Mouse (Mus musculus) frontal cortex, postnatal 10 days (tissue): ENCODE results near the gene Ebpl.

Experiments
- DNase-seq, 2 experiments: peaks; one replicate each; pipeline ENCODE4 v3.0.0; 2022; ENCODE audit warnings: low spot score in 2 of 2, mixed read lengths in 1 of 2

The Ebpl gene

DNA sequence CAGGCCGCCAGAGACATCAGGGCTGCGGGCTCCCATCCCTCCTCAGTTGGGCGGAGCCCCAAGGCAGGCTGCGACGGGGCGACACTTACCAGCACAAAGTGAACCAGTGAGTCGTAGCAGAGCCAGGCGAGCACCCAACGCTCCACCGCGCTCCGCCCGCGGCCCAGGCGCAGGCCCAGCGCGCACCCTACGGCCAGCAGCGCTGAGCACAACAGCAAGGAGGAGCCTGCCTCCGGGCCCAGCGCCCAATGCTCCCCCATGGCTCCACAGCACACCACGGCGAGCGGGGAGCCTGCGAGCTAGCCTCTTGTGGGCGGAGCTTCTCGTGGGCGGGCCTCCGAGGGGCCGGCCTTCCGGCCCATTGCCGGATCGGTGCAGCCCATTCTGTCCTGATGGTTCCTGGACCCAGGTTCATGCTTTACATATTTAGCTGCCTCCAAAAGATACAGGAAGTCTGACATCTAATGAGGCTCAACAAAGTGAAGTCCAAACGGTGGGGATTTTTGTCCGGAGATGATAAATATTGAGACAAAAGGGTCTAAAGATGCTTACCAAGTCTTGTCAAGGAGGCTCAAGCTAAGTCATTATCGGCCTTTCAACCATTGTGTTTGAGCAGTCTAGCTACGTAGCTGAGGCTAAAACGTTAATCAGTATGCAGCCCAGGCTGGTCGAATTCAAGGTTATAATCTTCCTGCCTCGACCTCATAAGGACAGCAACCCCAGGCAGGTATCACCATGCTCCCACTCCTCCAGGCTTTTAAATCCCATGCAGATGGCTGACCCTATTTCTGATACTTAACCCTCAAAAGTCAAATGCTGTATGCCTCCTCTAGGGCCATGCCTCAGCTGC, at the start of gene Ebpl:
Gene Ebpl, minus strand, starts transcription at position 309 of the 850 bp plus-strand sequence.
- DNase-seq: peak; percentile 83 to 87

DNA sequence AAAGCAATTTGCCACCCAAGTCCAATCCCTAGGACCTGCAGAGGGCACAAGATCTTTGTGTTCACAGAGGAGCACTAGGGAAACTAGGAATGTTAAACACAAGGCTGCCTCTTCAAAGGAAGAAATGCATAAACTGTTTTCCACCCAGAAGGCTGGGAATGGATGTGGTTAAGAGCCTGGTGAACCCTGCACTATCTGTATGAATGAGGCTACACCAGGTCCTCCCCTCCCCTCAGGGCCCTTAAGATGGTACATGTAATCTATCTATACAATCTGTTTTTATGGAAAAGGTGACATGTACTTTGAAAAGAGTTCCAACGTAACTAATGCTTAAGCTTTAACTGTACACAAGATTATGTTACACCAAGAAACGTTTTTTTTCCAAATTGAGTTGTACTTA, 49.8 kb upstream of the Ebpl start:
- no peak for DNase-seq

DNA sequence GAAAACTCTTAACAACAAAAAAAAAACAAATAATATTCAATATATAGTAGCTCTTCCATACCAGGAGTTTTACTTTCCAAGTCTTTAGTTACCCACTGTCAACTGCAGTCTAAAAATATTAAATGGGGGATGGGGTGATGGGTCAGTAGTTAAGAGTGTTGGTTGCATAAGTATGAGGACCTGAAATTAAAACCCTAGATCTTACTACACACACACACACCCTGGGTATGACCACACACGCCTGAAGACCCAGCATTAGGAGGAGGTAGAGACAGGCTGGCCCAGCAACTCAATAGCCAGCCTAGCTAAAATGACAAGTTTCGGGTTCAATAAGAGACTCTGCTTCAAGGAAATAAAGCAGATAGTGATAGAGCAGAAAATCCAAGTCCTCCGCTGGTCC, 46.8 kb upstream of the Ebpl start:
- DNase-seq: no peak

DNA sequence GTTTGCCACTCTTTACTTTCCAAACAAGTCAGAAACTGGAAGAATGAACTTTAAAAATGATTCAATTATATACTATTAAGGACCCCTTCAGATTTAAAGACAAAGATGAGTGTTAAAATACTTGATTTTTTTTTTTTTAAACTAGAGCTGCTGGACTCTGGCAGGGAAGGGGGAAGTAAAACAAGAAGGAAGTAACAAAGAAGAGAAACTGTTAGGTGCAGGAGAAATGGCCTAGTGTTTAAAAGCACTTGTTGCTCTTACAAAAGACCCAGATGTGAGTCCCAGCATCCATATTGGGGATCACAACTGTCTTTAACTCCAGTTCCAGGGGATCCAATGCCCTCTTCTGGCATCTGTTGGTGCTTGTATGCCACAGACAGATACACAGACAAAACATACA, 45.5 kb upstream of the Ebpl start:
- no peak for DNase-seq

DNA sequence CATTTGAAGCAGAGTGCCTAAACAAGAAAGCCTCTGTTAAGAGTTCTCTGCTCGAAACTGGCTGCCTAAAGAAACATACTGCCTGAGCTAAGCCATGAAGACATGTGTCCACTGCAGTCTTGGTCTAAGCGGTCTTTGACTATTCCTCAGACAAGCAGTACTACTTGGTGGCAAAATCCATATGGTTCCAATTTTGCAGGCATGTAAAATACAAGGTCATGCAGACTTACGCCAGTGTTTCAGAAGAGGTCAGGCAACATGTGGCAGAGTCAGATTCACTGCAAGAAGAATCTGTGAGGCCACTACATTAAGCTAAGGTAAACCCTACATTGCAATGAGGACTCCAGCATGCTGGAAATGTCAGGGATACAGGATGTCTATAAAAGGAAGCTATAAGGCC, 44.7 kb upstream of the Ebpl start:
- no peak for DNase-seq

DNA sequence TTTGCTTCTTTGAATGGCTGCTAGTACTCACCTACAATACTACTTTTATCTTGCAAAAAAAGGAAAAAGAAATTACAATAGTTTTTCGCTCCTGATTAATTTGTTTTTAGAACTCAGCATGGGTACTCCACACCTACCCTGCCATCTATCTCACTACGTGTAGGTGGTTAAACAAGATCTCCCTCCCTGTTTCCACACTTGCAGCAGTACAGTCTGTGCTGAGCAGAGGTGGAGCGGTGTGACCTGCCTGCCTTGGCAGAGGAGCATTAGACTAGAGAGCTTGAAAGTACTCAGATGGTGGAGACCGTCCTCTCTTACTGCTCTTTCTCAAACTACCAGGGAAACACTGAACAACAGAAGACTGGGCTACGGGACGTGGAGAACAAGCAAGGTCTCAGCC, 34.5 kb upstream of the Ebpl start:
- no peak for DNase-seq

DNA sequence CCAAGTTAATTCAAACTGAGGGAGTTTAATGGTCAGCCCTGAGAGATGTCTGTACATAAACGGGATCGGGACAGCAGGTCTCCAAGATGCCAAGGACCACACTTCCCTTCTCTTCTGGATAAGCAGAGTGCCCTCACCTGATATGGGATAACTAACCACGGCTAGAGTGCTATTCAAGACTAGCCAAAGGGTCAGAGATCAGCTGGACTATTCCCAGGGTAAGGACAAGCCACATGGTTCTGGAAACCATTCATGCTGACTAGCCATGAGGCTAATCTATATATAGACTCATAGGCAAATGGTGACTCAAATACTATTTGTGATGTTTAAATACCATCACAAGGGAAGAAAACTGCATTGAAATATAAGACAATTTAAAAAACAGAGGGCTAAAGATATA, 30.3 kb upstream of the Ebpl start:
- no peak for DNase-seq

DNA sequence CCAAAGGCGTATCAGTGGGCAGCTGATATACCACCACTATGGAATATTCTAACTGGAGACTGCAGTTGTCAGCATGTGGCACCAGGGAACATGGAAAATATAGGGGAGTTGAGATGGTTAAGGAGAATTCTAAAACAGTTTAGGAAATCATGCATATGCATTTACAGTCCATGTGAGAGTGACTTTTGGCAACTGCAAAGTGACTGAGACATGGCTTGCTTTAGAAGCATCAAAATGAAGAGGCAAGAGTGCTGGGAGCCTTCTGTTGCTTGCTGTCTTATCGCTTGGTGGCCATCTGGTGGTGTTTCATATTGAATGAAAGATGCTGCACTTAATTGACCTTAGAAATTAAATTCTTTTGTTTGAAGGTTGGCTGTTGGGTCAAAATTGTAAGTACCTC, 7.1 kb upstream of the Ebpl start:
- no peak for DNase-seq

DNA sequence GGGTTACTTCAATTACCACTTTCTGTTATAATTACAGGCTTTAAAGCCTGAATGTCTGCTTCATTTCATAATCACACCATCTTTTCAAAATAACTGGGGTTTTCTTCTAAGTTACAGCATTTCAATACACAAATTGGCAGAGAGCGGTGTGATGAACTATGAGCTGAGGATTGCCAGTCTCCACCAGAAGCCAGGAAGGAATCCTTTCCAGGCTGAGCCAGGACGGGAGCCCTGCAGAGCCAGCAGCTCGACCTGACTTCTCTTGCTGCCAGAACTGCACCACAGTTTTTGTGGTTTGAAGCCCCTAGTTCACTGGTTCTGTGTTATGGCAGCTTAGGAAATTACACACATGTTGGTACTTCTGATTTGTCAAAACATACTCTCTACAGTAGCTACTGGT, 4.4 kb upstream of the Ebpl start:
- DNase-seq: no peak

DNA sequence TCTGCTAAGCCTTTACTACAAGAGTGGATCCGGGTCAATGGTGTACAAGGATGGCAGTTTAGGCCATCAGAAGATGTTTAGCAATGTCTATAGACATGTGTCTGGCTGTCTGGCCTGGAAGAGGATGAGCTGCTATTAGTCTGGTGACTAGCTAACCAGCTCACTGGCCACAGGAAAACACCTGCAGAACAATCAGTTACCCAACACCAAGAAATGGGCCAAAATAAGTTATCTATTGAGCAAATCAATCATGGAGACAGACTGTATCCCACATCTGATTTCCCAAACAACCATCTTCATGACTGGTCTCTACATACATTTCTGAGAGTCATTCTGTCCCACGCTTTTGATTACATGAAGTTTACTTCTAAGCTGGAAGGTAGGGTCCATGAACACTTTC, 3.5 kb upstream of the Ebpl start:
- DNase-seq: no peak

DNA sequence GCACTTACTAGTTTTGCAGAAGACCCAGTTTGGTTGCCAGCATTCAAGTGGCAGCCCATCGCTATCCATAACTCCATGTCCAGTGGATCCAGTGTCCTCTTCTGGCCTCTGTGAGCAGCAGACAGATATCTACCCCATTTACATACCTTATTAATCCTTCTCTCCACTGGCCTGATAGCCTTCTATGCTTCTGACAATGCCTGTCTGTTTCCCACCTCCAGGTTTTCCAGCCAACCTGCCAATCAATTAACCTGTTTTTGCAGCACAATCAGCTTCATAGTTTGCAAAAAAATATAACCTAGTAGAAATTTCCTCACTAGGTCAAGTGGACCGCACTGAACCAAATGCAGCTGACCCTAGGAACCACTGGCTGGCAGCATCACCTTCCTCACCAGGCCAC, 2.0 kb upstream of the Ebpl start:
- DNase-seq: no peak

DNA sequence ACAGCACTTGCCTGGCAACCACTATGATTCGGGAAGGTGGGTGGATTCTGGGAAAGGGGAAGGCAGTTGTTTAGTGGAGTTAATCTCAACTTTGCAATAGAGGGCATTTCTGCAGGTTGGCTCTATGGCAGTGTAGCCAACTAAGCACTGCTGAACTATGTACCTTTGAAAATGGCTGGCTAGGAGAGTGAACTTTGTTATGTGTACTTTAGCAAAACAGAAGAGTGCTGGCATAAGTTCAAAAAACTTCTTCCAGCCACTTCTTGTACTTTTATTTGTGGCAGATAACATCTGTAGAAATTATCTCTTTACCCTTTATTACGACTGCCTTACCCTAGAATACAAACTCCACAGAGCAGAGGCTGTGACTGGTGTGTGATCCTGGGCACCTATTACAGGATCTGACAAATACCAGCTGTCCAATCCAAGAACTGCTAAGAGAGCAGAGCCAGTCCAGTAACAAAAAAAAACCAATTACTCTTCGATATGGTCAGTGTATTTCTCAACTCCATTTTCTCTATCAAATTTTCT, 807 bp upstream of the Ebpl start:
- DNase-seq: no peak

DNA sequence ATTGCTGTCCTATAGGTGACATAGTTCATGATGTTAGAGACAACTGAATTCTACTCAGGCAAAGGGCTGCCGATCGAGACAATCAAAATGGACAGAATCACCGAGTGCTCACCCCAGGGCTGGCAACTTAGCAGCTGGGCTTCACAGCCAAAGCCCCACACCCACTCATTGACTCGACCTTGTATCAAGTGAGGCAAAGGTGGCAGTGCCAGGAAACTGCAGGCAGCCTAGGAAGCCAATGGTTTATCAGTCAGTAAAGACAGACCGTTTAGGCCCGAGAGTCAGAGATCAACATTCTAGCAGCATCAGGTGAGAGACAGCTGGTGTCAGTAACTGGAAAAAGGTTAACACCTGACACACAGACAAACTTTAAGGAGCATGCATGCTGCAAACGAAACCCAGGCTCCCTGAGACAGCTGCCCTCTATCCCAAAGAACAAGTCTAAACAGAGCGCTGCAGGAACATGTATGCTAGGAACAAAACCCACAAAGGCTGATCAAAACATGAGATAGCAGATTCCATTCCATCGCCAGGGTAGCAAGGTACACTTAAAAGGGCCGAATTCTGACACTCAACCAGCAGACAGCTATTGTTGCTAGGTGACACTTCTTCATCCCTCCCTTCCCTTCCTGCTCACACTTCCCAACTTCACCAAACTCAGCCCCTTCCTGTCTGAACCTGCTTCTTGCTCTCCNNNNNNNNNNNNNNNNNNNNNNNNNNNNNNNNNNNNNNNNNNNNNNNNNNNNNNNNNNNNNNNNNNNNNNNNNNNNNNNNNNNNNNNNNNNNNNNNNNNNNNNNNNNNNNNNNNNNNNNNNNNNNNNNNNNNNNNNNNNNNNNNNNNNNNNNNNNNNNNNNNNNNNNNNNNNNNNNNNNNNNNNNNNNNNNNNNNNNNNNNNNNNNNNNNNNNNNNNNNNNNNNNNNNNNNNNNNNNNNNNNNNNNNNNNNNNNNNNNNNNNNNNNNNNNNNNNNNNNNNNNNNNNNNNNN, 5.7 kb downstream of the Ebpl start:
- no peak for DNase-seq

DNA sequence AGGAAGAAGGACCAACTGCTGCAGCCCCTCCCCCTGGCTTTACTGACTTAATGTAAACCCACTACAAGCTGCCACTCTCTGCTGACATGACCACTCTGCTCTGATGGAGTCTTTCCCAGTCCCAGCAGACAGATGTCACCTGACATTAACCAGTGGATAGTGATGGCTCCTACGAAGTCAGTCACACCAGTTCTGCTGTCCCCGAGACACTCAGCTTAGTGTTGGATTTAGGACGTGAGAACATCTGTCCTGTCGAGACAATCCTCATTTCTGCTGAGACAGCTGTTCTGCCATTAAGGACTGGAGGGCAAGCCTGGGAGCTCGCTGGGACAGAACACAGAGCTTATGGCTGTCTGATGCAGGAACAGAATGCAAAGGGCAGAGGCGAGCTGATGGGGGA, 9.4 kb downstream of the Ebpl start:
- no peak for DNase-seq

DNA sequence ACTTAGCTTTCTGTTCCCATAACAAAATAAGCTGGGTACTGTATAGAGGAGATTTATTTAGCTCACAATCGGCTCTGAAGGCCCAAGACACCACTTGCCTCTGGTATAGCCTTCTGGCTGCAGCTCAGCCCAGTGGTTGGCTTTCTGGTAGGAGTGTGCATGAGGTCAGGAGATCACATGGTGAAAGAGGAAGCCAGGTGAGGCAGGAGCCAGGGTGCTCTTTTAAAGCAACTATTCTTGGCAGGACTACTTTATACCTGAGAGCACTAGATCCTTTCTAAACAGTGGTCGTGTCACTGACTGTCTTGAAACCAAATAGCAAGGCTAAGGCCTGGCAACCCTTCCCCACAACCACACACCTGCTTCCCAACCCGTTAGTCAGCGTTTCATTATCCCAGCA, 10.4 kb downstream of the Ebpl start:
- DNase-seq: no peak

DNA sequence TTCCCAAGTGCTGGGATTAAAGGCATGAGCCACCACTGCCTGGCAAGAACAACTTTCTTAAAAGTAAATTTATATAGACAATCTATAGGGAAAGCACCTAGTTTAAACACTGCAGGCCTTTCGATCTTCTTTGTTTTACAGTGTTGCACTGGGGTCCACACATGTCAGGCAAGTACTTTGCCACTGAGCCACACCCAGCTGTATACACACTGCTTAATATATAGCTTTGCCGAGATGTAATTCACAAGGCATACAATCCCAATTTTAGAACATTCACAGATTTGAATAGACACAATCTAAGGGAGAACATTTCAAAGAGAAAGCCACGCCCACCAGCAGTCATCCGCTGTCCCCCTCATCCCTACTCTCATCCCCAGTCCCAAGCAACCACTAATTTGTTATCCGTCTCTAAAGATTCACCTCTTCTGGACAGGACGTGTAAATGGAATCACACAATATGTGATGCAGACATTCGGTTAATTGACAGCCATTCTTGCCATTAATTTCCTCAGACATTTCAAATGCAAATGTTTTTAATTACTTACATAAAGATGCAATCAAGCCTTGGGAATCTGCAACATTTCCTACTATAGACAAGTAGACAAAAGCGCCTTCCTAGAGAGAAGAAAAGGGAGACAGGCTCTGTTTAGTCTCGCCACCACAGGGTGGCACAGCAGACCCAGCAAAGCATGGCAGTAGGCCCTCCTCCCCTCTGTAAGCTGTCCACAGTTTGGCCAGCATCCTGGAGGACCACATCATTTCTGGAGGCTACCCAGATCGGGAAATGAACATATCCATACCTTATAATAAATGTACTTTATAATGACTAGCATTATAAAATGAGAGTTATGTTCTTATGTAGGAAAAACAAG, 13.2 kb downstream of the Ebpl start:
- peak in 1 of 2 experiments; percentile 41 for DNase-seq

DNA sequence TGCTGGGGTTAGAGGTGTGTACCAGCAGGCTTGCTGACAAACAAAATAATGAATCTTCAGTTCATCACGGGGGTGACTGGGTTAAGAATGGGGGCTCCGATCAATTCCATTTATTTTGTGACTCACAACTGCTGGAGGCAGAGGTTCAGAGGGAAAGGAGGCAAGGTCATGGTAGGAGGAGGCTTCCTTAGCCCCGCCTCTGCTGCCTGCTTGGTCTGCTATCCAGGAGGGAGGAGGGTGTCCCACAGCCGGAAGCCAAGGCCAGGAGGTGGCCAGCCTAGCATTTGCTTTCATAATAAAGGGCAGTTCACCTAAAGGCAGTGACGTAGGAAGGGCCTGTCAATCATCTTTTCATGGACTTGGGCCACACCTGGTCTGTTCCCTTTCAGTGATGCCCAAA, 15.6 kb downstream of the Ebpl start:
- DNase-seq: no peak

DNA sequence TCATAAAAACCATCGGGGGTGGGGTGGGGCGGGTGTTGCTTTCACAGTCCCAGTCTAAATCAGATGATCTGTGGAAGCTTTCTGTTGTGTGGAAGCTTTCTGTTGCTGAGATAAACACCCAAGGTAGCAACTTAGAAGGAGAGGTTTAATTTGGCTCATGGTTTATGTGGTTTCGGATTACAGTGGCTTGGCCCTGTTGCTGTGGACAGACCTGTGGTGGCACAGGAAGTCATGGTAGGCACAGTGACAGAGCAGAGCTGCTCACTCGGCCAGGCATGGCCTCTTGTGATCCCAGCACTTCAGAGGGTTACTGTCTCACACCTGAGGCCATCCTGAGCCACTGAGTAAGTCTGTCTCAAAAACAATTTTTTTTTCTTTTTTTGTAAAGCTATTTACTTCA, 20.9 kb downstream of the Ebpl start:
- no peak for DNase-seq

DNA sequence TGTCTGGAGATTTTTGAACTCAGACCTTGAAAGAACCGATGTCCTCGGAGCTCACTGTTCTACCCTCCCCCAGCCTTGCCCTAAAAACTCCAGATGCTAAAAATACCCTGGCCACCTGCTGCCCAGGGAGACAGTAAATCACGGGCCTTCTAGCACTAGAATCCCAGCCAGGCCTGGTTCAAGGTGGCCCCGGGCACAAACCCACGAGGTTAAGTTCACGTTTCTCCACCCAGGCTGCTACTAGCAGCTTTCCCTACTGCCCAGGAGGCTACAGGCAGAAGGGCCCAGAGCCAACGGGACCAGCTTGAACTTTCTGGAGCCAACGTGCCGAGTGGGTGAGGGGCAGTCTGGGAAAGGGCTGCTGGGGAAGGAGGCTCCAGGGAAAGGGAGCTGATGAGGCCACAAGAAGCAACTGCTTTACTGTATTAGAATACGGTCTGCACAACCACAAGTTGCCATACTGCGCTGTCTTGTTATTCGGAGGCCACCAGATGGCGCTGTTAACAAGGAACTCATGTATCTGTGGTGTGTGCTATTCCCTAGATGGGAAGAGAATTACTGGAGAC, 29.2 kb downstream of the Ebpl start:
- peak; percentile 74 to 79 for DNase-seq

DNA sequence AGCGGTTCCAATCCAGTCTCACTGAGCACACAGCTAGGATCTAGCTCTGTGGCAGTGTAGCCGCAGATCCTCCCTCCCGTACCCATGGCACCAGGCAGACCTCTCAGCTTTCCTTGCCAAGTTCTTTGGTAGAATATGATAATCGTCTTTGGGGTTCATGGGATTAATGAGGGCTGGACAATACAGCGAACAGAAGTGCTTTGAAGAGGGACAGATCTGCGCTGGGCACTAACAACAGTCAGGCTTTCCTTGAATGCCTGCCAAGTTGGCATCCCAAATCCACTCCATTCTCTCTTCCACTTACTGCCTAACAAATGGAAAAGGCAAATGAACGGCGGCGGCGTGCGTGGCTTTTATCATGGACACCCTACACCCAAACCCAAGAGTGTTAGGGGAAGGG, 29.6 kb downstream of the Ebpl start:
- peak; percentile 40 to 45 for DNase-seq
